Mouse (Mus musculus) erythroblast, embryonic 14.5 days (primary cell): ENCODE data around the gene Tmbim4. TPM values are rescaled to one million over a fixed set of nuclear protein-coding genes. Genes with fewer than 3 reads are reported as not detected.
A peak's percentile ranks its signal among the peaks of the same experiment; 100 is the strongest.

Experiments used
- H3K27me3 ChIP-seq: 2 replicates; pipeline ENCODE4 v1.6.1; 2012; ENCODE audit warnings: inconsistent platforms; ENCODE audit not compliant: control insufficient read depth
- H3K36me3 ChIP-seq: 2 replicates; pipeline ENCODE4 v1.6.1; 2012; ENCODE audit warnings: mild to moderate bottlenecking, inconsistent platforms; ENCODE audit not compliant: control insufficient read depth
- H3K4me1 ChIP-seq: 2 replicates; pipeline ENCODE4 v1.6.1; 2012; ENCODE audit warnings: inconsistent platforms; ENCODE audit not compliant: control insufficient read depth
- H3K4me3 ChIP-seq: replicated peaks from 2 replicates; pipeline ENCODE3; 2012; ENCODE audit warnings: moderate library complexity, mild to moderate bottlenecking, inconsistent platforms
- H3K9me3 ChIP-seq: 2 replicates; pipeline ENCODE4 v1.6.1; 2012; ENCODE audit warnings: low read length, inconsistent platforms, mixed read lengths; ENCODE audit not compliant: control insufficient read depth
- GATA1 ChIP-seq: IDR thresholded peaks from 2 replicates; pipeline ENCODE4 v1.6.1; 2012; ENCODE audit warnings: low read length, inconsistent platforms, mixed read lengths
- TAL1 ChIP-seq: IDR thresholded peaks from 3 replicates; pipeline ENCODE4 v1.6.1; 2012; ENCODE audit warnings: low read length, inconsistent platforms, mixed read lengths
- polyA plus RNA-seq: library from polyadenylated mRNA; stranded (reverse); fragments of >175 nt; gene quantifications from 2 replicates; pipeline ENCODE4 v1.2.3, GENCODE M21; 2012

Gene Tmbim4
- polyA plus RNA-seq, 1 experiment: 4.9 TPM

GRCm38 (mm10) chr10:120191165-120191564, 10.2 kb upstream of the Tmbim4 start:
- no peaks in the 10 kb centered on the region for H3K27me3 ChIP-seq
- H3K4me1 ChIP-seq: no peaks in the 10 kb centered on the region
- H3K36me3 ChIP-seq: no peaks in the 10 kb centered on the region
- TF ChIP-seq TAL1: no peak
- no peak for TF ChIP-seq GATA1
- H3K9me3 ChIP-seq: no peaks in the 10 kb centered on the region
- H3K4me3 ChIP-seq: no peak overlapping the region

- TF ChIP-seq TAL1 (no peak), GATA1 (no peak)
- H3K36me3 ChIP-seq: no peaks in the 10 kb centered on the region
- no peak overlapping the region for H3K4me3 ChIP-seq
- H3K9me3 ChIP-seq: no peaks in the 10 kb centered on the region
- H3K27me3 ChIP-seq: no peaks in the 10 kb centered on the region
- no peaks in the 10 kb centered on the region for H3K4me1 ChIP-seq
Observed at GRCm38 (mm10) chr10:120192278-120192677, 9.1 kb upstream of the Tmbim4 start.

GRCm38 (mm10) chr10:120193255-120193654, 8.1 kb upstream of the Tmbim4 start:
- no peak for TF ChIP-seq GATA1
- no peak for TF ChIP-seq TAL1
- Histone ChIP-seq H3K36me3 (no peaks in the 10 kb centered on the region), H3K27me3 (peaks cover 5% of the 10 kb centered on the region), H3K4me3 (no peak overlapping the region), H3K9me3 (no peaks in the 10 kb centered on the region), H3K4me1 (no peaks in the 10 kb centered on the region)

GRCm38 (mm10) chr10:120197061-120197835, 4.1 kb upstream of the Tmbim4 start:
- Histone ChIP-seq H3K9me3 (no peaks in the 10 kb centered on the region; the same call in 1 of the 2 replicates), H3K27me3 (peaks cover 36% of the 10 kb centered on the region), H3K4me3 (no peak overlapping the region), H3K36me3 (no peaks in the 10 kb centered on the region), H3K4me1 (peaks cover 14% of the 10 kb centered on the region)
- TF ChIP-seq TAL1: no peak
- no peak for TF ChIP-seq GATA1

GRCm38 (mm10) chr10:120201961-120202402, 592 bp downstream of the Tmbim4 start, which contains the start of gene Irak3:
Gene Irak3 (minus strand): TSS chr10:120202130.
- peaks cover 39% of the 10 kb centered on the region for H3K27me3 ChIP-seq
- TF ChIP-seq GATA1 (no peak), TAL1 (no peak)
- H3K36me3 ChIP-seq: no peaks in the 10 kb centered on the region
- H3K9me3 ChIP-seq: no peaks in the 10 kb centered on the region; the same call in 1 of the 2 replicates
- peaks cover 17% of the 10 kb centered on the region for H3K4me1 ChIP-seq
- peak within 1 kb of the TSS; percentile 66 for H3K4me3 ChIP-seq

- TF ChIP-seq GATA1: no peak
- TF ChIP-seq TAL1: no peak
- Histone ChIP-seq H3K27me3 (peaks cover 36% of the 10 kb centered on the region), H3K9me3 (no peaks in the 10 kb centered on the region; the same call in 1 of the 2 replicates), H3K36me3 (no peaks in the 10 kb centered on the region), H3K4me3 (no peak overlapping the region), H3K4me1 (peaks cover 17% of the 10 kb centered on the region)
Observed at GRCm38 (mm10) chr10:120202467-120203250, 1.3 kb downstream of the Tmbim4 start.

GRCm38 (mm10) chr10:120204591-120205210, 3.3 kb downstream of the Tmbim4 start:
- Histone ChIP-seq H3K9me3 (no peaks in the 10 kb centered on the region; the same call in 1 of the 2 replicates), H3K4me1 (peaks cover 33% of the 10 kb centered on the region), H3K36me3 (no peaks in the 10 kb centered on the region), H3K27me3 (peaks cover 29% of the 10 kb centered on the region), H3K4me3 (no peak overlapping the region)
- TF ChIP-seq GATA1 (no peak), TAL1 (no peak)

GRCm38 (mm10) chr10:120208015-120208414, 6.6 kb downstream of the Tmbim4 start:
- Histone ChIP-seq H3K9me3 (0 out of 2 replicates have a peak, but pooled peaks cover 3% of the 10 kb centered on the region), H3K4me1 (peaks cover 24% of the 10 kb centered on the region), H3K27me3 (peaks cover under 1% of the 10 kb centered on the region; the same call in 1 of the 2 replicates), H3K4me3 (peak overlapping the region; percentile 89), H3K36me3 (peaks cover 9% of the 10 kb centered on the region)
- TF ChIP-seq TAL1 (no peak), GATA1 (no peak)
